Mouse (Mus musculus) olfactory bulb, adult 2 months (tissue): ENCODE measurements around the gene Poldip3.

Experiments used
- CTCF ChIP-seq: fragments of 200-500 bp; IDR thresholded peaks from 2 replicates; pipeline ENCODE4 v1.5.1; 2012; ENCODE audit warnings: low read depth, mild to moderate bottlenecking, low read length, moderate library complexity; ENCODE audit not compliant: insufficient read depth
- POLR2A ChIP-seq: fragments of 200-500 bp; IDR thresholded peaks from 2 replicates; pipeline ENCODE4 v1.6.1; 2012; ENCODE audit warnings: mild to moderate bottlenecking, low read depth, low read length, moderate library complexity; ENCODE audit not compliant: insufficient read depth

- TF ChIP-seq CTCF (no peak), POLR2A (no peak)
These were observed 13.8 kb upstream of the Poldip3 start for GRCm38 (mm10) chr15:83162818-83163485.
